Mouse (Mus musculus) neutrophil, adult 83 days (primary cell): ENCODE data around the gene Scaf4. TPM values are rescaled to one million over a fixed set of nuclear protein-coding genes. Genes with fewer than 3 reads are reported as not detected.

ENCODE experiments used
- total RNA-seq, 2 experiments: library from RNA; stranded (reverse); gene quantifications; one replicate each; pipeline ENCODE4 v1.2.4; 2023

The Scaf4 gene
- total RNA-seq: 10 to 100 TPM; 59.9 to 73.2 TPM

GRCm38 (mm10) chr16:90283905-90284891, at the start of gene Scaf4:
Gene Scaf4, minus strand, starts transcription at chr16:90284503.

DNA sequence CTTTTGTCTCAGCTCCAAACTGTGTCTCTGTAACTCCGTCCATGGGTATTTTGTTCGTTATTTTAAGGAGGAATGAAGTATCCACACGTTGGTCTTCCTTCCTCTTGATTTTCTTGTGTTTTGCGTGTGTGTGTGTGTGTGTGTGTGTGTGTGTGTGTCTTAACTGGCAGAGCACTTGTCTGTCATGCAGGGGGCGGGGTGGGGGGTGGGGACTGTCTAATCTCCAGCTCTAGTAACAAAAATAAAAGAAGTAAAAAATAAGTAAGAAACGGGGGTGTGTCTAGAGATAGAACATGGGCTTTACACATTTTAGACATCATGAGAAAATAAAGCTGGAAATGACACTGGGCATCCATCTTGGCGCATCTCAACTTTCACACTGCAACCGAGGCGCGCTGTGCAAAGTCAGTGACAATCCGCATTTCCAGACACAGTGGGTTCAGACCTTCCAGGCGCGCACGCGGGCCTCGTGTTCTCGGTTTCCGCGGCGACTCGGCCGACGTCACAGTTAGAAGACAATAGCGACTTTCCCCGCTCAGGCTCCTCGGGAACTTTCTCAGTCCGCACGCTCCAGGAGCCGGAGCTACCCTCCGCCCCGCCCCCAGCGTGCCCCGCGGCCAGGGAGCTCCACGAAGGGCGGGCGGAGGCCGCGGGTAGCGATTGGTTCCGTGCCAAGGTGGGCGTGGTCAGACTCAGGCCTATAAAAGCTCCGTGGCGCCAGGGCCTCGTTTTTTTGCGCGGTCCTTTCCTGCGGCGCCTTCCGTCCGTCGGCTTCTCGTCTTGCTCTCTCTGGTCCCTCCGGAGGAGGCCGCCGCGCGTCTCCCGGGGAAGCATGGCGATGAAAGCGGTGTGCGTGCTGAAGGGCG, 64.0 kb downstream of the Scaf4 start, which contains the start of gene Sod1:
TSS of gene Sod1 (plus strand) at position 729 of the 866 bp plus-strand sequence.

Other genes starting within 250 kb of the Scaf4 start
- 100 to 1,000 TPM; 127 to 133 TPM for gene Tiam1, start 140.7 kb downstream of the Scaf4 start, total RNA-seq
- 100 to 1,000 TPM; 196 to 222 TPM for gene Sod1, start 63.7 kb downstream of the Scaf4 start, total RNA-seq
- under 1 TPM; 0.09 to 0.33 TPM for gene Hunk, start 101.5 kb upstream of the Scaf4 start, total RNA-seq